In the genomic region with DNA sequence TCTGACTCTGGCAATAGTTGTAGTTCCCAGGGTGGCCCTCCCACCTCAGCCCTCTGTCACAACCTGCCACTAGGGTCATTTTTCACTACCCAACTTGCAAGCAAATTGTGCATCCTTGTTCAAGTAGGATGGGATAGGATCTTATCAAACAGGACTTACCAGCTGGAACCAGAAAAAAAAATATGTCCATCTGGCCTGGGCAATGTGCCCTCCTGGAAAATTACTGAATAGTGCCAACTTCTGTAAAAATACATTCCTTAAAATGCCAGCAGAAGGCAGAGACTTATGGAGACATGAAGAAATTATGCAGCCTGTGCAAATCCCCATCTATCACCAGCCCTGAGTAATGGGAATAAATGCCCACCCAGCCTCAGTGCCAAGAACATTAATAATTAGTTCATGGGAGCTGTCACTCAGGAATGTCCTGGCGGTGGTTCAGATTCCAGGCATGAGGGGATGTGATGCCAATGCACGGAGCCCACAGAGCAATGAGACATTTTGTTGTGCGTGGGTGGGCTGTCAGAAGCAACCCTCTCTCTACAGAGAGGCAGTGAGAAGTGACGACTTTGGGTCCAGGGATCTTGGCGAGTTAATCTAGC, we compare ENCODE assay signal across 10 mouse cellular contexts.
DNase-seq lines count a peak whose midpoint lies in the region; ATAC-seq and TF ChIP-seq lines count a peak whose summit lies in the region.
"Had no signal": no experiment of that assay in that cellular context is flagged by ENCODE, and none has a peak within 500 bp of the region (broad histone marks: within the 10 kb centered on the region; RNA-seq: fewer than 3 reads in every experiment).

No protein-coding gene starts in this region.

- H3K27me3 ChIP-seq in lung, embryonic 14.5 days (ENCODE audit: insufficient read depth, low read length) = no peaks in the 10 kb centered on the region
- no peaks in the 10 kb centered on the region for H3K27me3 ChIP-seq in liver, embryonic 12.5 days (replicated peaks)
- no peaks in the 10 kb centered on the region for H3K27me3 ChIP-seq in kidney, adult 2 months (replicated peaks; ENCODE audit: control insufficient read depth, insufficient read depth, low read length)
- H3K27me3 ChIP-seq in midbrain, embryonic 10.5 days (ENCODE audit: low read depth, poor library complexity, severe bottlenecking) = no peaks in the 10 kb centered on the region
- H3K27me3 ChIP-seq: stomach, embryonic 15.5 days had no signal

- H3K9ac ChIP-seq in lung, embryonic 14.5 days = no peak overlapping the region
- no peak overlapping the region for H3K9ac ChIP-seq in liver, embryonic 12.5 days
- H3K9ac ChIP-seq: liver, embryonic 14.5 days; stomach, embryonic 15.5 days had no signal

- no peak for TF ChIP-seq POLR2A in lung, adult 2 months (IDR thresholded peaks at IDR 0.05; ENCODE audit: borderline replicate concordance, extremely low read depth, low read depth, low read length)
- no peak for TF ChIP-seq POLR2A in kidney, adult 2 months (IDR thresholded peaks at IDR 0.05; ENCODE audit: low read depth, low read length)

- H3K4me2 ChIP-seq in lung, embryonic 14.5 days = no peak overlapping the region
- no peak overlapping the region for H3K4me2 ChIP-seq in liver, embryonic 12.5 days
- H3K4me2 ChIP-seq: stomach, embryonic 15.5 days had no signal

- no peaks in the 10 kb centered on the region for H3K4me1 ChIP-seq in lung, embryonic 14.5 days (ENCODE audit: insufficient read depth)
- H3K4me1 ChIP-seq in lung, adult 2 months (ENCODE audit: control insufficient read depth, insufficient read depth, low read length) = no peaks in the 10 kb centered on the region
- no peaks in the 10 kb centered on the region for H3K4me1 ChIP-seq in liver, embryonic 12.5 days
- no peaks in the 10 kb centered on the region for H3K4me1 ChIP-seq in kidney, adult 2 months (ENCODE audit: control insufficient read depth, insufficient read depth, low read length)
- no peaks in the 10 kb centered on the region for H3K4me1 ChIP-seq in midbrain, embryonic 10.5 days
- H3K4me1 ChIP-seq: stomach, embryonic 15.5 days had no signal

- 57% methylated on average over 5 of the region's 5 CpGs for WGBS in lung, embryonic 14.5 days
- 61% methylated on average over 5 of the region's 5 CpGs for WGBS in lung, adult 2 months
- 55% methylated on average over 5 of the region's 5 CpGs for WGBS in liver, embryonic 12.5 days (ENCODE audit: insufficient replicate concordance)
- 32% methylated on average over 5 of the region's 5 CpGs for WGBS in kidney, adult 2 months
- WGBS in midbrain, embryonic 10.5 days = 81% methylated on average over 5 of the region's 5 CpGs

- H3K36me3 ChIP-seq in lung, embryonic 14.5 days (ENCODE audit: insufficient read depth) = no peaks in the 10 kb centered on the region
- no peaks in the 10 kb centered on the region for H3K36me3 ChIP-seq in liver, embryonic 12.5 days
- no peaks in the 10 kb centered on the region for H3K36me3 ChIP-seq in kidney, adult 2 months (ENCODE audit: control insufficient read depth, insufficient read depth, low read length)
- no peaks in the 10 kb centered on the region for H3K36me3 ChIP-seq in midbrain, embryonic 10.5 days
- H3K36me3 ChIP-seq: stomach, embryonic 15.5 days had no signal

- no peaks in the 10 kb centered on the region; the same call in 1 of the 2 replicates for H3K9me3 ChIP-seq in lung, embryonic 14.5 days (ENCODE audit: low read depth, low read length)
- H3K9me3 ChIP-seq in liver, embryonic 12.5 days (replicated peaks) = peaks cover 22% of the 10 kb centered on the region
- no peaks in the 10 kb centered on the region for H3K9me3 ChIP-seq in midbrain, embryonic 10.5 days (replicated peaks)
- H3K9me3 ChIP-seq: stomach, embryonic 15.5 days had no signal

- H3K4me3 ChIP-seq in lung, embryonic 14.5 days (ENCODE audit: low read depth, low read length) = no peak overlapping the region
- H3K4me3 ChIP-seq in lung, adult 2 months (replicated peaks; ENCODE audit: extremely low read depth, low read depth, low read length) = no peak overlapping the region
- H3K4me3 ChIP-seq in liver, embryonic 12.5 days = no peak overlapping the region
- no peak overlapping the region for H3K4me3 ChIP-seq in kidney, adult 2 months (ENCODE audit: insufficient read depth, low read depth, low read length)
- H3K4me3 ChIP-seq in midbrain, embryonic 10.5 days = no peak overlapping the region
- H3K4me3 ChIP-seq: stomach, embryonic 15.5 days had no signal

- ATAC-seq in lung, embryonic 14.5 days (ENCODE audit: insufficient read depth) = no peak
- ATAC-seq in liver, embryonic 12.5 days = no peak

- TF ChIP-seq CTCF in lung, embryonic 14.5 days (IDR thresholded peaks at IDR 0.05; ENCODE audit: low read depth) = no peak
- TF ChIP-seq CTCF in lung, adult 2 months (IDR thresholded peaks at IDR 0.05; ENCODE audit: insufficient read depth, low read length) = no peak
- no peak for TF ChIP-seq CTCF in kidney, adult 2 months (conservative IDR thresholded peaks at IDR 0.05; ENCODE audit: insufficient read depth, insufficient read length, low read depth, low read length)

- peak; percentile 4 for DNase-seq in lung, embryonic 14.5 days
- DNase-seq in lung, adult 2 months = no peak
- DNase-seq in cerebellum, postnatal 36 days = peak; percentile 87 to 96
- peak; percentile 62 to 66 for DNase-seq in layer of hippocampus, postnatal 25 days (ENCODE audit: extremely low spot score in 1 of 2, low spot score in 1 of 2)
- no peak for DNase-seq in thymus, postnatal 36 days
- no peak for DNase-seq in kidney, adult 2 months
- no peak for DNase-seq in midbrain, embryonic 10.5 days (ENCODE audit: low spot score)

- no peak overlapping the region for H3K27ac ChIP-seq in lung, embryonic 14.5 days (ENCODE audit: low read depth)
- no peak overlapping the region for H3K27ac ChIP-seq in liver, embryonic 12.5 days
- H3K27ac ChIP-seq in kidney, adult 2 months (ENCODE audit: insufficient read depth, low read depth, low read length) = no peak overlapping the region
- no peak overlapping the region for H3K27ac ChIP-seq in midbrain, embryonic 10.5 days (replicated peaks)
- H3K27ac ChIP-seq: liver, embryonic 14.5 days; stomach, embryonic 15.5 days had no signal

Comparison
In these comparisons a context has a peak if more than half of its experiments do, and no peak if none do; other contexts are left out.
1. DNase-seq: peak in lung, embryonic 14.5 days (single experiment), cerebellum, postnatal 36 days (2 of 2) and layer of hippocampus, postnatal 25 days (2 of 2); none in lung, adult 2 months (single experiment), thymus, postnatal 36 days (0 of 2), kidney, adult 2 months (single experiment) and midbrain, embryonic 10.5 days (single experiment).